Mouse (Mus musculus): ENCODE measurements around the gene Trir. TPM values are rescaled to one million over a fixed set of nuclear protein-coding genes. Genes with fewer than 3 reads are reported as not detected.

The Trir gene
- polyA plus RNA-seq, 1 experiment: 198 TPM

DNA sequence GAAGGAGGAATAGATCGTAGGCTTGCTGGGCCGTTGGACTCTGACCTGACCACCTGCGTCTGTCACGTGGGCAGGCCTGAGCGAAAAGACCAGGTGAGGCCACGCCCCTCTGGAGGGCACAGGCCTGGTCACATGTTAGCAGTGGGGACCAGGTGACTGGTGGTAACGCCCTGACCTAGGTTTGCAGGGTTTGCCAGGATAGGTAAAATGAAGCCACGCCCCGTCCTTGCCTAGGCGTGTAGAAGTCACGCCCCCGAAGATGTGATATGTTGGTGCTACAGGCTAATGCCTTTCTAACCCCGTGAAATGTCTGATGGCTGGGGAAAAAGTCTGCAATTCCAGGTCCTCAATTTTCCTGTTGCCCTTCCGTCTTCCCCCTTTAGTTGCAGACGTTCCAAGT, 35.8 kb upstream of the Trir start:
- TF ChIP-seq REST (IDR thresholded peaks at IDR 0.05; ENCODE audit: insufficient read depth, insufficient read length) (no peak), MYOD1 (IDR thresholded peaks at IDR 0.05; ENCODE audit: control insufficient read depth in 1 of 3, insufficient read length in 2 of 3, low read depth in 2 of 3) (peak in 1 of 3 experiments; percentile 28), POLR2AphosphoS2 (IDR thresholded peaks at IDR 0.05; ENCODE audit: insufficient read length, low read depth) (no peak), MAX (IDR thresholded peaks at IDR 0.05; ENCODE audit: low read depth) (no peak), TCF3 (IDR thresholded peaks at IDR 0.05; ENCODE audit: insufficient read length, low read depth) (no peak), POLR2A (IDR thresholded peaks at IDR 0.05; ENCODE audit: insufficient read length, low read depth) (no peak), TCF12 (IDR thresholded peaks at IDR 0.05; ENCODE audit: insufficient read depth, poor library complexity, severe bottlenecking) (no peak), E2F4 (IDR thresholded peaks at IDR 0.05; ENCODE audit: insufficient read depth) (no peak), CEBPB (IDR thresholded peaks at IDR 0.05; ENCODE audit: insufficient read depth, poor library complexity, severe bottlenecking) (no peak), SRF (IDR thresholded peaks at IDR 0.05; ENCODE audit: control insufficient read depth, insufficient read length, low read depth) (no peak), MYOG (IDR thresholded peaks at IDR 0.05; ENCODE audit: control insufficient read depth in 1 of 3, insufficient read depth in 1 of 3, insufficient read length in 2 of 3, low read depth in 2 of 3) (no peak), USF1 (IDR thresholded peaks at IDR 0.05; ENCODE audit: low read depth) (peak; percentile 57)
- H3ac ChIP-seq (ENCODE audit: control insufficient read depth, insufficient read length): no peak overlapping the region
- H3K4me3 ChIP-seq: peak overlapping the region; percentile 38
- no peaks in the 10 kb centered on the region for H3K79me2 ChIP-seq (ENCODE audit: control insufficient read depth, insufficient read depth)
- H3K4me2 ChIP-seq (ENCODE audit: low read depth): peak overlapping the region; percentile 92
- no peaks in the 10 kb centered on the region for H3K27me3 ChIP-seq (ENCODE audit: control insufficient read depth, insufficient read depth, insufficient read length)
- no peaks in the 10 kb centered on the region for H3K36me3 ChIP-seq (ENCODE audit: control insufficient read depth, insufficient read depth)

DNA sequence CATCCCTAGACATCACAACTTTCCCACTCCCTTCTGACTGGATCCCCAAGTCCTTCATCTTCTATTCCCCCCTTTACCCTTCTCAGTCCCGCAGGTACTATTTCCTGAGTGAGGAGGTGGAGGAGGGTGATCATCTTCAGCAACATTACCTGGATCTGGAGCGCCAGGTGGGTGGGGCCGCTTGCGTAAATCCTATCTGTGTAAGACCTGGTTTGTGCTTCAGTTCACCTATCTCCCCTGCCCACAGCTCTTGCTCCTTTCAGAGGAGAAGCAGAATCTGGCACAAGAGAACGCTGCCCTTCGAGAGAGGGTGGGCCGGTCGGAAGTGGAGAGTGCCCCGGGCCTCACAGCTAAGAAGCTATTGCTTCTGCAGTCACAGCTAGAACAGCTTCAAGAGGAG, 32.2 kb upstream of the Trir start:
- Histone ChIP-seq H3ac (ENCODE audit: control insufficient read depth, insufficient read length) (no peak overlapping the region), H3K27me3 (ENCODE audit: control insufficient read depth, insufficient read depth, insufficient read length) (no peaks in the 10 kb centered on the region), H3K79me2 (ENCODE audit: control insufficient read depth, insufficient read depth) (no peaks in the 10 kb centered on the region), H3K36me3 (ENCODE audit: control insufficient read depth, insufficient read depth) (no peaks in the 10 kb centered on the region), H3K4me2 (ENCODE audit: low read depth) (no peak overlapping the region), H3K4me3 (no peak overlapping the region)
- no peak for TF ChIP-seq USF1 (IDR thresholded peaks at IDR 0.05; ENCODE audit: low read depth)
- TF ChIP-seq POLR2AphosphoS2 (IDR thresholded peaks at IDR 0.05; ENCODE audit: insufficient read length, low read depth): no peak
- TF ChIP-seq TCF3 (IDR thresholded peaks at IDR 0.05; ENCODE audit: insufficient read length, low read depth): no peak
- TF ChIP-seq E2F4 (IDR thresholded peaks at IDR 0.05; ENCODE audit: insufficient read depth): no peak
- TF ChIP-seq MAX (IDR thresholded peaks at IDR 0.05; ENCODE audit: low read depth): no peak
- TF ChIP-seq MYOD1 (IDR thresholded peaks at IDR 0.05; ENCODE audit: control insufficient read depth in 1 of 3, insufficient read length in 2 of 3, low read depth in 2 of 3): no peak
- TF ChIP-seq SRF (IDR thresholded peaks at IDR 0.05; ENCODE audit: control insufficient read depth, insufficient read length, low read depth): no peak
- TF ChIP-seq TCF12 (IDR thresholded peaks at IDR 0.05; ENCODE audit: insufficient read depth, poor library complexity, severe bottlenecking): no peak
- TF ChIP-seq REST (IDR thresholded peaks at IDR 0.05; ENCODE audit: insufficient read depth, insufficient read length): no peak
- no peak for TF ChIP-seq CEBPB (IDR thresholded peaks at IDR 0.05; ENCODE audit: insufficient read depth, poor library complexity, severe bottlenecking)
- TF ChIP-seq POLR2A (IDR thresholded peaks at IDR 0.05; ENCODE audit: insufficient read length, low read depth): no peak
- no peak for TF ChIP-seq MYOG (IDR thresholded peaks at IDR 0.05; ENCODE audit: control insufficient read depth in 1 of 3, insufficient read depth in 1 of 3, insufficient read length in 2 of 3, low read depth in 2 of 3)

DNA sequence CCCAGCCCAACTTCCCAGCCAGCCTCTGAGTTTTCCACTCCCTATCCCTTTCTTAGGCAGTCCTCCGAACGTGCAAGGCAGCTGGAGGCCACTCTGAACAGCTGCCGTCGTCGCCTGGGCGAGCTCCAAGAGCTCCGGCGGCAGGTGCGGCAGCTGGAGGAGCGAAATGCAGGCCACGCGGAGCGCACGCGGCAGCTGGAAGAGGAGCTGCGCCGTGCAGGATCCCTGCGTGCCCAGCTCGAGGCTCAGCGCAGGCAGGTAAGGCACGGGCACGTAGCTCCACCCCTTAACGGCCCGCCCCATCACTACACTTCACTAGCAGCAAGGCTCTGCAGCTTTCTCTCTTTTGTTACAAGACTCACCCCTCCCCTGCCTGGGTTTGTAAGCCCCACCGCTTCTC, 30.9 kb upstream of the Trir start:
- Histone ChIP-seq H3ac (ENCODE audit: control insufficient read depth, insufficient read length) (no peak overlapping the region), H3K79me2 (ENCODE audit: control insufficient read depth, insufficient read depth) (no peaks in the 10 kb centered on the region), H3K4me3 (no peak overlapping the region), H3K4me2 (ENCODE audit: low read depth) (no peak overlapping the region), H3K27me3 (ENCODE audit: control insufficient read depth, insufficient read depth, insufficient read length) (no peaks in the 10 kb centered on the region), H3K36me3 (ENCODE audit: control insufficient read depth, insufficient read depth) (no peaks in the 10 kb centered on the region)
- TF ChIP-seq MYOG (IDR thresholded peaks at IDR 0.05; ENCODE audit: control insufficient read depth in 1 of 3, insufficient read depth in 1 of 3, insufficient read length in 2 of 3, low read depth in 2 of 3) (peak in 2 of 3 experiments; percentile 93 to 97), POLR2AphosphoS2 (IDR thresholded peaks at IDR 0.05; ENCODE audit: insufficient read length, low read depth) (no peak), MYOD1 (IDR thresholded peaks at IDR 0.05; ENCODE audit: control insufficient read depth in 1 of 3, insufficient read length in 2 of 3, low read depth in 2 of 3) (peak in 2 of 3 experiments; percentile 86 to 95)

DNA sequence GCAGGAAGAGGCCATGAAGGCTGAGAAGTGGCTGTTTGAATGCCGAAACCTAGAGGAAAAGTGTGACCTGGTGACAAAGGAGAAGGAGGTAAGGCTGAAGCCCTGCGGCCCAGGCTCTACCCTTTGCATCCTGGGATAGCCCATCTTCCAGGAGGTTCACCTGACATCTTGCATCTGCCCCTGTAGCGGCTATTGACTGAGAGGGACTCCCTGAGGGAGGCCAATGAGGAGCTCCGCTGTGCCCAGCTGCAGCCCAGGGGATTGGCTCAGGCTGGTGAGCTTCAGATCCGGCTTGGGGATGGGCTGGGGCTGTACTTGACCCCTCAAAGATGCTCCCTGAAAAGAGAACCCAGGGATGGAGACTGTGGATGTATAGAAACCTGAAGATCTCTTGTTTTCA, 29.6 kb upstream of the Trir start:
- H3K27me3 ChIP-seq (ENCODE audit: control insufficient read depth, insufficient read depth, insufficient read length): no peaks in the 10 kb centered on the region
- H3K4me2 ChIP-seq (ENCODE audit: low read depth): no peak overlapping the region
- no peak overlapping the region for H3K4me3 ChIP-seq
- H3K36me3 ChIP-seq (ENCODE audit: control insufficient read depth, insufficient read depth): no peaks in the 10 kb centered on the region
- TF ChIP-seq REST (IDR thresholded peaks at IDR 0.05; ENCODE audit: insufficient read depth, insufficient read length): no peak
- TF ChIP-seq CEBPB (IDR thresholded peaks at IDR 0.05; ENCODE audit: insufficient read depth, poor library complexity, severe bottlenecking): no peak
- no peak for TF ChIP-seq POLR2A (IDR thresholded peaks at IDR 0.05; ENCODE audit: insufficient read length, low read depth)
- TF ChIP-seq TCF3 (IDR thresholded peaks at IDR 0.05; ENCODE audit: insufficient read length, low read depth): no peak
- TF ChIP-seq SRF (IDR thresholded peaks at IDR 0.05; ENCODE audit: control insufficient read depth, insufficient read length, low read depth): no peak
- no peak overlapping the region for H3ac ChIP-seq (ENCODE audit: control insufficient read depth, insufficient read length)
- no peaks in the 10 kb centered on the region for H3K79me2 ChIP-seq (ENCODE audit: control insufficient read depth, insufficient read depth)

DNA sequence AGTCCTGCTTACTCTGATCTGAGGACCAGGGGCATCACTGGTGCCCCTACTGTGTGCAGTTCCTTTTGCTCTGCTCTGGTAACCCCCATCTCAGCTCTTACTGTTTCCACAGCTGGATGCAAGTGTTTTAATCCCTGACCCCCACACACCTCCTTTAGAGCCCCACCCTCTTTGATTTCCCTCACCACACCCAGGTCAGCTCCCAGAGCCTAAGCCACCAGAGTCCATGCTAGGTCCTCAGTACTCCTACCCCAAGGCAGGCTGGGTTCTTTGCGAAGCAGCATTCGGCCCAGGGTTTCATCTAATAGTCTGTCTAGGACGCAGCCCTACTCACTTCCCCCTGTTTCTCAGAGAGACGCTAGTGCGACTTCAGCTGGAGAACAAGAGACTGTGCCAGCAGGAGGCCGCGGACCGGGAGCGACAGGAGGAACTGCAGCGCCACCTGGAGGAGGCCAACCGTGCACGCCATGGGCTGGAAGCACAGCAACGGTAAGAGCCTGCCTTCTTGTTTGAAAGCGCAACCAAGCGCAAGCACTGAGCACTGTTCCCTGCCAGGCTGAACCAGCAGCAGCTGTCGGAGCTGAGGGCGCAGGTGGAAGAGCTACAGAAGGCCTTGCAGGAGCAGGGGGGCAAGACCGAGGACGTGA, 28.9 kb upstream of the Trir start:
- Histone ChIP-seq H3K36me3 (ENCODE audit: control insufficient read depth, insufficient read depth) (no peaks in the 10 kb centered on the region), H3K4me3 (no peak overlapping the region), H3K79me2 (ENCODE audit: control insufficient read depth, insufficient read depth) (no peaks in the 10 kb centered on the region), H3K27me3 (ENCODE audit: control insufficient read depth, insufficient read depth, insufficient read length) (no peaks in the 10 kb centered on the region), H3K4me2 (ENCODE audit: low read depth) (peak overlapping the region; percentile 51), H3ac (ENCODE audit: control insufficient read depth, insufficient read length) (no peak overlapping the region)
- peak in 2 of 3 experiments; percentile 66 to 77 for TF ChIP-seq MYOG (IDR thresholded peaks at IDR 0.05; ENCODE audit: control insufficient read depth in 1 of 3, insufficient read depth in 1 of 3, insufficient read length in 2 of 3, low read depth in 2 of 3)
- no peak for TF ChIP-seq TCF12 (IDR thresholded peaks at IDR 0.05; ENCODE audit: insufficient read depth, poor library complexity, severe bottlenecking)
- no peak for TF ChIP-seq USF1 (IDR thresholded peaks at IDR 0.05; ENCODE audit: low read depth)
- TF ChIP-seq TCF3 (IDR thresholded peaks at IDR 0.05; ENCODE audit: insufficient read length, low read depth): no peak
- no peak for TF ChIP-seq REST (IDR thresholded peaks at IDR 0.05; ENCODE audit: insufficient read depth, insufficient read length)
- peak in 1 of 3 experiments; percentile 69 for TF ChIP-seq MYOD1 (IDR thresholded peaks at IDR 0.05; ENCODE audit: control insufficient read depth in 1 of 3, insufficient read length in 2 of 3, low read depth in 2 of 3)
- no peak for TF ChIP-seq POLR2AphosphoS2 (IDR thresholded peaks at IDR 0.05; ENCODE audit: insufficient read length, low read depth)
- no peak for TF ChIP-seq CEBPB (IDR thresholded peaks at IDR 0.05; ENCODE audit: insufficient read depth, poor library complexity, severe bottlenecking)
- TF ChIP-seq POLR2A (IDR thresholded peaks at IDR 0.05; ENCODE audit: insufficient read length, low read depth): no peak
- TF ChIP-seq E2F4 (IDR thresholded peaks at IDR 0.05; ENCODE audit: insufficient read depth): no peak
- no peak for TF ChIP-seq MAX (IDR thresholded peaks at IDR 0.05; ENCODE audit: low read depth)
- TF ChIP-seq SRF (IDR thresholded peaks at IDR 0.05; ENCODE audit: control insufficient read depth, insufficient read length, low read depth): peak; percentile 53

Data from myocyte (in vitro differentiated cells).